Mouse (Mus musculus): ENCODE measurements around the gene Speg.

The Speg gene

GRCm38 (mm10) chr1:75443247-75444024 lies 68.3 kb downstream of the Speg start:
- DNase-seq: no peak

- no peak for DNase-seq
Observed at GRCm38 (mm10) chr1:75444208-75444607, 69.1 kb downstream of the Speg start.

- DNase-seq: no peak
Observed at GRCm38 (mm10) chr1:75445141-75445701, 70.1 kb downstream of the Speg start.

- DNase-seq: peak; percentile 57 to 87
Observed at GRCm38 (mm10) chr1:75445751-75446611, 70.9 kb downstream of the Speg start.

- DNase-seq: no peak
Observed at GRCm38 (mm10) chr1:75446656-75447055, 71.6 kb downstream of the Speg start.

GRCm38 (mm10) chr1:75447265-75448051 lies 72.4 kb downstream of the Speg start:
- no peak for DNase-seq

GRCm38 (mm10) chr1:75448052-75448431 lies 72.9 kb downstream of the Speg start:
- DNase-seq: no peak

GRCm38 (mm10) chr1:75448937-75449336 lies 73.8 kb downstream of the Speg start:
- no peak for DNase-seq

- no peak for DNase-seq
Observed at GRCm38 (mm10) chr1:75449377-75450135, 74.5 kb downstream of the Speg start.

GRCm38 (mm10) chr1:75450314-75451005 lies 75.4 kb downstream of the Speg start, which contains the start of gene Asic4:
Gene Asic4 (plus strand): TSS chr1:75450436.
- DNase-seq: no peak

GRCm38 (mm10) chr1:75451900-75452299 lies 76.8 kb downstream of the Speg start:
- DNase-seq: no peak

GRCm38 (mm10) chr1:75455433-75455832 lies 80.3 kb downstream of the Speg start:
- DNase-seq: no peak

GRCm38 (mm10) chr1:75455948-75456347 lies 80.9 kb downstream of the Speg start:
- no peak for DNase-seq

GRCm38 (mm10) chr1:75456746-75457564 lies 81.9 kb downstream of the Speg start:
- DNase-seq: no peak

- no peak for DNase-seq
Observed at GRCm38 (mm10) chr1:75457710-75458024, 82.6 kb downstream of the Speg start.

- peak; percentile 21 to 52 for DNase-seq
Observed at GRCm38 (mm10) chr1:75458025-75458788, 83.1 kb downstream of the Speg start.

GRCm38 (mm10) chr1:75458789-75459684 lies 83.9 kb downstream of the Speg start:
- DNase-seq: peak in 1 of 2 experiments; percentile 43

GRCm38 (mm10) chr1:75460297-75460696 lies 85.2 kb downstream of the Speg start:
- no peak for DNase-seq

- DNase-seq: no peak
Observed at GRCm38 (mm10) chr1:75462636-75463035, 87.5 kb downstream of the Speg start.

Data from kidney, postnatal 36 days (tissue).